Mouse (Mus musculus) MEL (cell line): ENCODE results near the gene Sapcd1. TPM values are rescaled to one million over a fixed set of nuclear protein-coding genes. Genes with fewer than 3 reads are reported as not detected.

Source experiments
- DNase-seq: peaks from one replicate; pipeline ENCODE4 v3.0.0; 2011; ENCODE audit warnings: low read depth, low spot score
- H3K27ac ChIP-seq: 2 replicates; pipeline ENCODE4 v1.5.1; 2012; ENCODE audit warnings: low read depth, mild to moderate bottlenecking, control low read depth, low read length, moderate library complexity; ENCODE audit not compliant: control insufficient read depth
- H3K27me3 ChIP-seq, 2 experiments: fragments of 150-350 bp in 1 of 2; sonication (generic) in 1 of 2; 2 replicates each; pipeline ENCODE4 v1.6.1; 2012; ENCODE audit warnings: low read length in 2 of 2, mild to moderate bottlenecking in 2 of 2, improper control_type of control experiment in 1 of 2, moderate library complexity in 1 of 2; ENCODE audit not compliant: insufficient read depth in 2 of 2, control insufficient read depth in 1 of 2
- H3K36me3 ChIP-seq, 2 experiments: 2 replicates each; pipeline ENCODE4 v1.6.1; 2012 to 2014; ENCODE audit warnings: low read length in 2 of 2, improper control_type of control experiment in 1 of 2, inconsistent platforms in 1 of 2, mild to moderate bottlenecking in 1 of 2; ENCODE audit not compliant: insufficient read depth in 2 of 2, control insufficient read depth in 1 of 2
- H3K4me1 ChIP-seq, 2 experiments: fragments of 150-350 bp in 1 of 2; sonication (generic) in 1 of 2; 2 replicates each; pipeline ENCODE4 v1.6.1; 2012; ENCODE audit warnings: low read length in 2 of 2, improper control_type of control experiment in 1 of 2, mild to moderate bottlenecking in 1 of 2; ENCODE audit not compliant: insufficient read depth in 2 of 2, control insufficient read depth in 1 of 2
- H3K4me3 ChIP-seq, 2 experiments: fragments of 150-350 bp in 1 of 2; sonication (generic) in 1 of 2; 2 replicates each; pipeline ENCODE4 v1.5.1; 2012; ENCODE audit warnings: low read depth in 2 of 2, low read length in 2 of 2, mild to moderate bottlenecking in 2 of 2, moderate library complexity in 2 of 2, control low read depth in 1 of 2, improper control_type of control experiment in 1 of 2; ENCODE audit not compliant: control insufficient read depth in 1 of 2, insufficient read depth in 1 of 2
- H3K79me2 ChIP-seq: 2 replicates; pipeline ENCODE4 v1.6.1; 2012; ENCODE audit warnings: mild to moderate bottlenecking, low read length, moderate library complexity; ENCODE audit not compliant: control insufficient read depth, poor library complexity, insufficient read depth
- H3K9ac ChIP-seq: 2 replicates; pipeline ENCODE4 v1.6.1; 2012; ENCODE audit warnings: low read depth, mild to moderate bottlenecking, control low read depth, low read length, moderate library complexity; ENCODE audit not compliant: control insufficient read depth, poor library complexity, severe bottlenecking
- H3K9me3 ChIP-seq: fragments of 150-350 bp; sonication (generic); replicated peaks from 2 replicates; pipeline ENCODE4 v1.6.1; 2012; ENCODE audit warnings: mild to moderate bottlenecking, low read length, improper control_type of control experiment, moderate library complexity; ENCODE audit not compliant: insufficient read depth
- BHLHE40 ChIP-seq: IDR thresholded peaks from 2 replicates; pipeline ENCODE4 v1.6.1; 2012; ENCODE audit warnings: low read depth, mild to moderate bottlenecking, inconsistent platforms, low read length, improper control_type of control experiment, borderline replicate concordance
- CHD1 ChIP-seq: IDR thresholded peaks from 2 replicates; pipeline ENCODE4 v1.6.1; 2012; ENCODE audit warnings: low read depth, mild to moderate bottlenecking, inconsistent platforms, low read length, improper control_type of control experiment
- EP300 ChIP-seq, 2 experiments: IDR thresholded peaks; 2 replicates each; pipeline ENCODE4 v1.6.1; 2011; ENCODE audit warnings: improper control_type of control experiment in 2 of 2, low read length in 2 of 2, low read depth in 1 of 2, mild to moderate bottlenecking in 1 of 2
- ETS1 ChIP-seq: IDR thresholded peaks from 2 replicates; pipeline ENCODE4 v1.6.1; 2012; ENCODE audit warnings: low read depth, mild to moderate bottlenecking, inconsistent platforms, low read length, improper control_type of control experiment, moderate library complexity
- GABPA ChIP-seq: IDR thresholded peaks from 2 replicates; pipeline ENCODE4 v1.6.1; 2012; ENCODE audit warnings: low read depth, mild to moderate bottlenecking, inconsistent platforms, low read length, improper control_type of control experiment, moderate library complexity
- GATA1 ChIP-seq: IDR thresholded peaks from 2 replicates; pipeline ENCODE4 v1.6.1; 2011; ENCODE audit warnings: low read depth, low read length, improper control_type of control experiment
- JUND ChIP-seq: IDR thresholded peaks from 2 replicates; pipeline ENCODE4 v1.6.1; 2011; ENCODE audit warnings: low read depth, mild to moderate bottlenecking, improper control_type of control experiment, low read length
- MAFK ChIP-seq: IDR thresholded peaks from 2 replicates; pipeline ENCODE4 v1.6.1; 2011; ENCODE audit warnings: low read depth, mild to moderate bottlenecking, low read length, improper control_type of control experiment, borderline replicate concordance
- MAX ChIP-seq: IDR thresholded peaks from 2 replicates; pipeline ENCODE4 v1.6.1; 2011; ENCODE audit warnings: low read length, improper control_type of control experiment
- MAZ ChIP-seq: IDR thresholded peaks from 2 replicates; pipeline ENCODE4 v1.6.1; 2012; ENCODE audit warnings: low read depth, mild to moderate bottlenecking, inconsistent platforms, low read length, improper control_type of control experiment
- MXI1 ChIP-seq: IDR thresholded peaks from 2 replicates; pipeline ENCODE4 v1.6.1; 2011; ENCODE audit warnings: mild to moderate bottlenecking, low read depth, low read length, improper control_type of control experiment
- MYB ChIP-seq: IDR thresholded peaks from 2 replicates; pipeline ENCODE4 v1.6.1; 2011; ENCODE audit warnings: mild to moderate bottlenecking, low read depth, low read length, improper control_type of control experiment
- MYC ChIP-seq: IDR thresholded peaks from 2 replicates; pipeline ENCODE4 v1.6.1; 2011; ENCODE audit warnings: low read depth, mild to moderate bottlenecking, low read length, improper control_type of control experiment, moderate library complexity
- NELFE ChIP-seq: IDR thresholded peaks from 2 replicates; pipeline ENCODE4 v1.6.1; 2011; ENCODE audit warnings: low read depth, low read length, improper control_type of control experiment
- POLR2A ChIP-seq, 2 experiments: IDR thresholded peaks; 2 replicates each; pipeline ENCODE4 v1.6.1; 2011 to 2012; ENCODE audit warnings: low read length in 2 of 2, mild to moderate bottlenecking in 2 of 2, control low read depth in 1 of 2, improper control_type of control experiment in 1 of 2, low read depth in 1 of 2, moderate library complexity in 1 of 2; ENCODE audit not compliant: control insufficient read depth in 1 of 2, insufficient read depth in 1 of 2, poor library complexity in 1 of 2
- POLR2AphosphoS2 ChIP-seq: IDR thresholded peaks from 2 replicates; pipeline ENCODE4 v1.6.1; 2011; ENCODE audit warnings: low read length, improper control_type of control experiment
- RAD21 ChIP-seq: IDR thresholded peaks from 2 replicates; pipeline ENCODE4 v1.6.1; 2011; ENCODE audit warnings: mild to moderate bottlenecking, low read depth, low read length, improper control_type of control experiment
- RCOR1 ChIP-seq: IDR thresholded peaks from 2 replicates; pipeline ENCODE4 v1.6.1; 2012; ENCODE audit warnings: low read depth, mild to moderate bottlenecking, inconsistent platforms, low read length, improper control_type of control experiment
- SIN3A ChIP-seq: IDR thresholded peaks from 2 replicates; pipeline ENCODE4 v1.6.1; 2012; ENCODE audit warnings: low read length, improper control_type of control experiment, inconsistent platforms
- SMC3 ChIP-seq: IDR thresholded peaks from 2 replicates; pipeline ENCODE4 v1.6.1; 2011; ENCODE audit warnings: low read depth, low read length, improper control_type of control experiment
- TBP ChIP-seq: IDR thresholded peaks from 2 replicates; pipeline ENCODE4 v1.8.0; 2011; ENCODE audit warnings: low read depth, low read length, improper control_type of control experiment
- TCF12 ChIP-seq: IDR thresholded peaks from 2 replicates; pipeline ENCODE4 v1.6.1; 2014; ENCODE audit warnings: low read depth, mild to moderate bottlenecking, inconsistent platforms, low read length, improper control_type of control experiment, moderate library complexity
- USF1 ChIP-seq: IDR thresholded peaks from 2 replicates; pipeline ENCODE4 v1.6.1; 2014; ENCODE audit warnings: low read depth, mild to moderate bottlenecking, inconsistent platforms, low read length, improper control_type of control experiment, moderate library complexity
- ZC3H11A ChIP-seq: IDR thresholded peaks from 2 replicates; pipeline ENCODE4 v1.6.1; 2012; ENCODE audit warnings: low read depth, mild to moderate bottlenecking, inconsistent platforms, low read length, improper control_type of control experiment
- ZKSCAN1 ChIP-seq: IDR thresholded peaks from 2 replicates; pipeline ENCODE4 v1.6.1; 2012; ENCODE audit warnings: low read depth, mild to moderate bottlenecking, inconsistent platforms, low read length, improper control_type of control experiment, moderate library complexity
- ZMIZ1 ChIP-seq: IDR thresholded peaks from 2 replicates; pipeline ENCODE4 v1.6.1; 2012; ENCODE audit warnings: low read depth, mild to moderate bottlenecking, inconsistent platforms, low read length, improper control_type of control experiment, moderate library complexity
- polyA plus RNA-seq, 2 experiments: library from polyadenylated mRNA; stranded (reverse) in 1 of 2; unstranded in 1 of 2; fragments of >175 nt in 1 of 2; fragments of >200 nt in 1 of 2; gene quantifications; 2 replicates each; pipeline versions ENCODE4 v1.2.1 to v1.2.4; 2012; ENCODE audit warnings: low replicate concordance in 2 of 2, low read depth in 1 of 2; ENCODE audit not compliant: insufficient read length in 2 of 2, insufficient read depth in 1 of 2, missing spikeins in 1 of 2
- total RNA-seq: library from RNA; depleted of rRNA; stranded (reverse); fragments of 300-350 nt; gene quantifications from 2 replicates; pipeline ENCODE4 v1.2.3, GENCODE M21; 2012; rRNA removed

Gene Sapcd1
- total RNA-seq: 161 and 164 TPM in 2 replicates
- polyA plus RNA-seq: 100 to 1,000 TPM in 1 of 2 experiments, not detected in 1; 124 TPM

DNA sequence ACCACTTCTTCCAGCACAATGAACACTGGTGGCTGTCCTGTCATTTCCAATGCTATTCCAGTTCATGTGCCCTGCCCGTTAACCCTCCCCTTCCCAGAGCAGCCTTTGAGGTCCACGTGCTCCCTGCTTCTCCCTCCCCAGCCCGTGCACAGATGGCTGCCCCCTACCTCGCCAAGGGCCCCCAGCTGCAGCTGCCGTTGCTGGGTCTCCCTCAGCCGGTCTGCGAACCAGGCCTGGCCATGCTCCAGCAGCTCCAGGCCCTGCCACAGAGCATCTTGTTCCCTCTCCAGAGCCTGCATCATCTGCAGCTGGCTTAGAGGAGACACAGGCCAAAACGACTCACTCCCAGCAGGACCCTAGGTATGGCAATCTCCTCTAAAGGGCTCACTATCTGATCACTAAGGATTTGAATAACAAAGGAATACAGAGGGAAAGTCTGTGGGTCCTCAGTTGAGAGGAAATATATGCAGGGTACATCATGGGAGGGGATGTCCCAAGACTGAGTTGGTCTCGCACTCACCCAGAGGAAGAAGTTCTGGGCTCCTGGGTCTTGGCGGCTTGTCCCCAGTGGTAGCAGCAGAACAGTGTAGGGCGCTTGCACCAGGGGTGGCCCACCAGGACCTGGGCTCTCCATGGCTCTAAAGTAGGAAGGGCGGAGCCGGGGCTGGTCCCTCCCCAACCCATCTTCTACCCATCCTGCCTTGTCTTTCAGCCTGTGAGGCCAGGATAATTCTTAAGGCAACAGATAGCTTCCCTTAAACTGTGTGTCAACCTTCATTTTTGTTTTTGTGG, at the start of gene Sapcd1:
TSS of gene Sapcd1 (minus strand) at position 740 of the 792 bp plus-strand sequence.
- Histone ChIP-seq H3K9ac (peak within 1 kb of the TSS; percentile 77), H3K36me3 (peaks cover 0 to 43% of the 10 kb centered on the region in 2 experiments; a peak in 2 of 4 replicates), H3K27me3 (no peaks in the 10 kb centered on the region), H3K79me2 (peaks cover 39% of the 10 kb centered on the region), H3K4me1 (peaks cover 17 to 49% of the 10 kb centered on the region in 2 experiments; a peak in 3 of 4 replicates), H3K27ac (peak within 1 kb of the TSS; percentile 85), H3K9me3 (no peaks in the 10 kb centered on the region), H3K4me3 (peak within 1 kb of the TSS; percentile 66 to 69)
- TF ChIP-seq CHD1 (no peak), MYB (no peak), TCF12 (peak; percentile 41; the same call in 1 of the 2 replicates), SIN3A (peak; percentile 38; the same call in 1 of the 2 replicates), ZMIZ1 (peak; percentile 70; the same call in 1 of the 2 replicates), USF1 (0 out of 2 replicates have a peak, but pooled peaks have one; percentile 9), ETS1 (0 out of 2 replicates have a peak, but pooled peaks have one; percentile 7), MXI1 (0 out of 2 replicates have a peak, but pooled peaks have one; percentile 20), JUND (no peak), BHLHE40 (no peak), ZC3H11A (no peak), GABPA (no peak), GATA1 (peak; percentile 31; the same call in 1 of the 2 replicates), EP300 (IDR thresholded peaks at IDR 0.05; ENCODE audit: low read depth in 1 of 2, low read length in 2 of 2) (peak in 1 of 2 experiments; percentile 59; a peak in 1 of 4 replicates), POLR2AphosphoS2 (peak; percentile 46; the same call in 1 of the 2 replicates), MAFK (no peak), TBP (peak; percentile 88), MAZ (0 out of 2 replicates have a peak, but pooled peaks have one; percentile 27), ZKSCAN1 (no peak), POLR2A (IDR thresholded peaks at IDR 0.05; ENCODE audit: control insufficient read depth in 1 of 2, insufficient read depth in 1 of 2, low read depth in 1 of 2, low read length in 2 of 2, poor library complexity in 1 of 2) (peak; percentile 37 to 86; a peak in 2 of 4 replicates), MAX (peak; percentile 67), MYC (0 out of 2 replicates have a peak, but pooled peaks have one; percentile 51), RAD21 (no peak), SMC3 (no peak), NELFE (peak; percentile 73; the same call in 1 of the 2 replicates), RCOR1 (no peak)
- DNase-seq: peak; percentile 88
